Mouse (Mus musculus): Measurements from ENCODE around the gene Tent2. TPM values are rescaled to one million over a fixed set of nuclear protein-coding genes. Genes with fewer than 3 reads are reported as not detected.

Gene Tent2
- polyA plus RNA-seq, 1 experiment = 9.6 TPM

GRCm38 (mm10) chr13:93128961-93129360 lies 63.2 kb downstream of the Tent2 start:
- Histone ChIP-seq H3K36me3 (ENCODE audit: control insufficient read depth, insufficient read depth, low read length) (no peaks in the 10 kb centered on the region), H3K27me3 (ENCODE audit: control insufficient read depth, insufficient read depth, low read length) (no peaks in the 10 kb centered on the region), H3K4me3 (ENCODE audit: low read depth, low read length) (no peak overlapping the region), H3K4me1 (ENCODE audit: control insufficient read depth, insufficient read depth, insufficient read length, low read length) (no peaks in the 10 kb centered on the region), H3K27ac (ENCODE audit: insufficient read depth, low read depth, low read length) (no peak overlapping the region)
- 88% methylated on average over 5 of the region's 5 CpGs for WGBS
- no peak for TF ChIP-seq CTCF (IDR thresholded peaks at IDR 0.05; ENCODE audit: extremely low read depth, insufficient read length, insufficient replicate concordance, low read depth, low read length)
- TF ChIP-seq POLR2A (IDR thresholded peaks at IDR 0.05; ENCODE audit: low read depth, low read length) = no peak

- Histone ChIP-seq H3K27me3 (ENCODE audit: control insufficient read depth, insufficient read depth, low read length) (no peaks in the 10 kb centered on the region), H3K4me1 (ENCODE audit: control insufficient read depth, insufficient read depth, insufficient read length, low read length) (no peaks in the 10 kb centered on the region), H3K4me3 (ENCODE audit: low read depth, low read length) (no peak overlapping the region), H3K27ac (ENCODE audit: insufficient read depth, low read depth, low read length) (no peak overlapping the region), H3K36me3 (ENCODE audit: control insufficient read depth, insufficient read depth, low read length) (no peaks in the 10 kb centered on the region)
- no peak for TF ChIP-seq POLR2A (IDR thresholded peaks at IDR 0.05; ENCODE audit: low read depth, low read length)
- WGBS = 76% methylated on average over 8 of the region's 8 CpGs
Measured at GRCm38 (mm10) chr13:93128111-93128860, 63.9 kb downstream of the Tent2 start.

- H3K27ac ChIP-seq (ENCODE audit: insufficient read depth, low read depth, low read length) = no peak overlapping the region
- 92% methylated on average over 9 of the region's 9 CpGs for WGBS
- TF ChIP-seq CTCF (IDR thresholded peaks at IDR 0.05; ENCODE audit: extremely low read depth, insufficient read length, insufficient replicate concordance, low read depth, low read length) (no peak), POLR2A (IDR thresholded peaks at IDR 0.05; ENCODE audit: low read depth, low read length) (no peak)
- no peaks in the 10 kb centered on the region for H3K4me1 ChIP-seq (ENCODE audit: control insufficient read depth, insufficient read depth, insufficient read length, low read length)
- H3K36me3 ChIP-seq (ENCODE audit: control insufficient read depth, insufficient read depth, low read length) = no peaks in the 10 kb centered on the region
- H3K4me3 ChIP-seq (ENCODE audit: low read depth, low read length) = no peak overlapping the region
- no peaks in the 10 kb centered on the region for H3K27me3 ChIP-seq (ENCODE audit: control insufficient read depth, insufficient read depth, low read length)
Measured at GRCm38 (mm10) chr13:93122321-93122720, 69.9 kb downstream of the Tent2 start.

GRCm38 (mm10) chr13:93117241-93117640 lies 74.9 kb downstream of the Tent2 start:
- no peak overlapping the region for H3K27ac ChIP-seq (ENCODE audit: insufficient read depth, low read depth, low read length)
- H3K4me1 ChIP-seq (ENCODE audit: control insufficient read depth, insufficient read depth, insufficient read length, low read length) = no peaks in the 10 kb centered on the region
- H3K36me3 ChIP-seq (ENCODE audit: control insufficient read depth, insufficient read depth, low read length) = no peaks in the 10 kb centered on the region
- no peak for TF ChIP-seq POLR2A (IDR thresholded peaks at IDR 0.05; ENCODE audit: low read depth, low read length)
- TF ChIP-seq CTCF (IDR thresholded peaks at IDR 0.05; ENCODE audit: extremely low read depth, insufficient read length, insufficient replicate concordance, low read depth, low read length) = no peak
- WGBS = 60% methylated on average over 7 of the region's 7 CpGs
- no peaks in the 10 kb centered on the region for H3K27me3 ChIP-seq (ENCODE audit: control insufficient read depth, insufficient read depth, low read length)
- H3K4me3 ChIP-seq (ENCODE audit: low read depth, low read length) = no peak overlapping the region

GRCm38 (mm10) chr13:93102340-93103090 lies 89.7 kb downstream of the Tent2 start:
- H3K36me3 ChIP-seq (ENCODE audit: control insufficient read depth, insufficient read depth, low read length) = no peaks in the 10 kb centered on the region
- TF ChIP-seq POLR2A (IDR thresholded peaks at IDR 0.05; ENCODE audit: low read depth, low read length) (no peak), CTCF (IDR thresholded peaks at IDR 0.05; ENCODE audit: extremely low read depth, insufficient read length, insufficient replicate concordance, low read depth, low read length) (no peak)
- no peaks in the 10 kb centered on the region for H3K4me1 ChIP-seq (ENCODE audit: control insufficient read depth, insufficient read depth, insufficient read length, low read length)
- no peak overlapping the region for H3K4me3 ChIP-seq (ENCODE audit: low read depth, low read length)
- no peaks in the 10 kb centered on the region for H3K27me3 ChIP-seq (ENCODE audit: control insufficient read depth, insufficient read depth, low read length)
- H3K27ac ChIP-seq (ENCODE audit: insufficient read depth, low read depth, low read length) = no peak overlapping the region
- WGBS = 72% methylated on average over 4 of the region's 4 CpGs

GRCm38 (mm10) chr13:93098596-93098995 lies 93.6 kb downstream of the Tent2 start:
- no peaks in the 10 kb centered on the region for H3K27me3 ChIP-seq (ENCODE audit: control insufficient read depth, insufficient read depth, low read length)
- TF ChIP-seq CTCF (IDR thresholded peaks at IDR 0.05; ENCODE audit: extremely low read depth, insufficient read length, insufficient replicate concordance, low read depth, low read length) (no peak), POLR2A (IDR thresholded peaks at IDR 0.05; ENCODE audit: low read depth, low read length) (no peak)
- H3K4me3 ChIP-seq (ENCODE audit: low read depth, low read length) = no peak overlapping the region
- H3K27ac ChIP-seq (ENCODE audit: insufficient read depth, low read depth, low read length) = no peak overlapping the region
- no peaks in the 10 kb centered on the region for H3K36me3 ChIP-seq (ENCODE audit: control insufficient read depth, insufficient read depth, low read length)
- 84% methylated on average over 3 of the region's 3 CpGs for WGBS
- peaks cover 3% of the 10 kb centered on the region; the same call in 1 of the 2 replicates for H3K4me1 ChIP-seq (ENCODE audit: control insufficient read depth, insufficient read depth, insufficient read length, low read length)

GRCm38 (mm10) chr13:93096643-93097042 lies 95.5 kb downstream of the Tent2 start:
- Histone ChIP-seq H3K4me1 (ENCODE audit: control insufficient read depth, insufficient read depth, insufficient read length, low read length) (peaks cover 3% of the 10 kb centered on the region; the same call in 1 of the 2 replicates), H3K4me3 (ENCODE audit: low read depth, low read length) (no peak overlapping the region), H3K36me3 (ENCODE audit: control insufficient read depth, insufficient read depth, low read length) (no peaks in the 10 kb centered on the region), H3K27ac (ENCODE audit: insufficient read depth, low read depth, low read length) (no peak overlapping the region), H3K27me3 (ENCODE audit: control insufficient read depth, insufficient read depth, low read length) (no peaks in the 10 kb centered on the region)
- TF ChIP-seq POLR2A (IDR thresholded peaks at IDR 0.05; ENCODE audit: low read depth, low read length) = no peak
- no peak for TF ChIP-seq CTCF (IDR thresholded peaks at IDR 0.05; ENCODE audit: extremely low read depth, insufficient read length, insufficient replicate concordance, low read depth, low read length)
- 78% methylated on average over 6 of the region's 6 CpGs for WGBS

Other genes with a start within 250 kb of the Tent2 start
- gene Cmya5, start 47.7 kb downstream of the Tent2 start, polyA plus RNA-seq (2012; rRNA removed) = 0.03 and 0.04 TPM in 2 replicates
- gene Homer1, start 107.2 kb upstream of the Tent2 start, polyA plus RNA-seq (2012; rRNA removed) = 1.6 and 3.4 TPM in 2 replicates